Mouse (Mus musculus) cerebellum, adult 2 months (tissue): ENCODE measurements at regions not wholly inside any gene's neighbourhood (a gene's known extent, or its start where the extent isn't known, plus 50 kb on each side); places are given as distances from the start of the nearest gene placed in this dataset.

Source experiments
- CTCF ChIP-seq: fragments of 200-500 bp; IDR thresholded peaks from 2 replicates; pipeline ENCODE4 v1.5.1; 2011; ENCODE audit warnings: low read depth, mild to moderate bottlenecking, control low read depth, low read length, moderate library complexity, borderline replicate concordance; ENCODE audit not compliant: insufficient read depth
- POLR2A ChIP-seq: fragments of 200-500 bp; IDR thresholded peaks from 2 replicates; pipeline ENCODE4 v1.6.1; 2011; ENCODE audit warnings: low read length, control low read depth, borderline replicate concordance; ENCODE audit not compliant: insufficient read depth

DNA sequence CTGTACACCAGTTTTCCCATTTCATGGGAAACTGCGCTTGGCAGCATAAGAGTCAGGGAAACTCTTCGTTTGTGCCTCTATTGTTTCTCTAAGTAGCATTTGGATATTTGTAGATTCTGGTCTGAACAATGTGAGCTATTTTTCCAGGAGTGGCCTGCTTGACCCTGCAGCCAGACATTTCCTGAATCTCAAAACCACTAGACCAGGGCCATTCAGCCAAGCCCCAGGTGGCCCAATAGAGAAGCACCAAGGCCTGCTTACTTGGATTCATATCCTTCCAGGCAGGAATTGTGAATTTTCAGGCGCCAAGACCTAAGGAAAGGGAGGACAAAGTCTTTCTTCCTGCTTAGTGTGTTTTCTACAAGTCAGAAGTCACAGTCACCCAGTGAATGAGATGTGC, 85.9 kb upstream of the Hs3st1 start:
- TF ChIP-seq CTCF (no peak), POLR2A (no peak)
